Mouse (Mus musculus): Measurements from ENCODE around the gene Mapt. TPM values are rescaled to one million over a fixed set of nuclear protein-coding genes. Genes with fewer than 3 reads are reported as not detected.

Gene Mapt
- polyA plus RNA-seq, 1 experiment from 2014 or later: 10.3 TPM

- WGBS: 44% methylated on average over 12 of the region's 12 CpGs
- Histone ChIP-seq H3K4me3 (ENCODE audit: low read length) (no peak overlapping the region), H3K4me1 (ENCODE audit: insufficient read depth, low read length) (no peaks in the 10 kb centered on the region; the same call in 1 of the 2 replicates), H3K9me3 (ENCODE audit: low read length) (no peaks in the 10 kb centered on the region), H3K9ac (replicated peaks; ENCODE audit: low read length) (no peak overlapping the region), H3K27me3 (ENCODE audit: insufficient read depth, low read length) (no peaks in the 10 kb centered on the region), H3K36me3 (ENCODE audit: insufficient read depth, low read length) (no peaks in the 10 kb centered on the region), H3K27ac (ENCODE audit: low read length) (no peak overlapping the region), H3K4me2 (replicated peaks; ENCODE audit: low read depth, low read length) (no peak overlapping the region)
- no peak for ATAC-seq (ENCODE audit: low FRiP score, low TSS enrichment)
Measured at GRCm38 (mm10) chr11:104302628-104303027, 71.4 kb downstream of the Mapt start.

- H3K36me3 ChIP-seq (ENCODE audit: insufficient read depth, low read length): no peaks in the 10 kb centered on the region
- 75% methylated on average over 8 of the region's 8 CpGs for WGBS
- ATAC-seq (ENCODE audit: low FRiP score, low TSS enrichment): no peak
- H3K9ac ChIP-seq (replicated peaks; ENCODE audit: low read length): no peak overlapping the region
- H3K27me3 ChIP-seq (ENCODE audit: insufficient read depth, low read length): no peaks in the 10 kb centered on the region
- H3K4me3 ChIP-seq (ENCODE audit: low read length): no peak overlapping the region
- no peaks in the 10 kb centered on the region for H3K9me3 ChIP-seq (ENCODE audit: low read length)
- no peaks in the 10 kb centered on the region; the same call in 1 of the 2 replicates for H3K4me1 ChIP-seq (ENCODE audit: insufficient read depth, low read length)
- no peak overlapping the region for H3K27ac ChIP-seq (ENCODE audit: low read length)
- no peak overlapping the region for H3K4me2 ChIP-seq (replicated peaks; ENCODE audit: low read depth, low read length)
Measured at GRCm38 (mm10) chr11:104303088-104303960, 72.1 kb downstream of the Mapt start.

GRCm38 (mm10) chr11:104305711-104306110 is 74.5 kb downstream of the Mapt start:
- H3K9ac ChIP-seq (replicated peaks; ENCODE audit: low read length): no peak overlapping the region
- H3K27ac ChIP-seq (ENCODE audit: low read length): no peak overlapping the region
- no peaks in the 10 kb centered on the region; the same call in 1 of the 2 replicates for H3K4me1 ChIP-seq (ENCODE audit: insufficient read depth, low read length)
- no peak overlapping the region for H3K4me3 ChIP-seq (ENCODE audit: low read length)
- ATAC-seq (ENCODE audit: low FRiP score, low TSS enrichment): no peak
- no peaks in the 10 kb centered on the region for H3K9me3 ChIP-seq (ENCODE audit: low read length)
- H3K27me3 ChIP-seq (ENCODE audit: insufficient read depth, low read length): peaks cover 6% of the 10 kb centered on the region
- H3K4me2 ChIP-seq (replicated peaks; ENCODE audit: low read depth, low read length): no peak overlapping the region
- WGBS: 91% methylated on average over 7 of the region's 7 CpGs
- H3K36me3 ChIP-seq (ENCODE audit: insufficient read depth, low read length): no peaks in the 10 kb centered on the region

GRCm38 (mm10) chr11:104306483-104306882 is 75.3 kb downstream of the Mapt start:
- Histone ChIP-seq H3K27ac (ENCODE audit: low read length) (no peak overlapping the region), H3K36me3 (ENCODE audit: insufficient read depth, low read length) (no peaks in the 10 kb centered on the region), H3K27me3 (ENCODE audit: insufficient read depth, low read length) (peaks cover 6% of the 10 kb centered on the region), H3K4me3 (ENCODE audit: low read length) (no peak overlapping the region), H3K4me2 (replicated peaks; ENCODE audit: low read depth, low read length) (no peak overlapping the region), H3K4me1 (ENCODE audit: insufficient read depth, low read length) (no peaks in the 10 kb centered on the region; the same call in 1 of the 2 replicates), H3K9me3 (ENCODE audit: low read length) (no peaks in the 10 kb centered on the region), H3K9ac (replicated peaks; ENCODE audit: low read length) (no peak overlapping the region)
- WGBS: 92% methylated on average over 13 of the region's 13 CpGs
- ATAC-seq (ENCODE audit: low FRiP score, low TSS enrichment): no peak

GRCm38 (mm10) chr11:104307136-104307535 is 75.9 kb downstream of the Mapt start:
- H3K36me3 ChIP-seq (ENCODE audit: insufficient read depth, low read length): no peaks in the 10 kb centered on the region
- ATAC-seq (ENCODE audit: low FRiP score, low TSS enrichment): no peak

GRCm38 (mm10) chr11:104309377-104310225 is 78.4 kb downstream of the Mapt start:
- H3K4me3 ChIP-seq (ENCODE audit: low read length): 0 out of 2 replicates have a peak overlapping the region, but pooled peaks have one; percentile 17
- no peaks in the 10 kb centered on the region for H3K36me3 ChIP-seq (ENCODE audit: insufficient read depth, low read length)
- no peaks in the 10 kb centered on the region for H3K4me1 ChIP-seq (ENCODE audit: insufficient read depth, low read length)
- peaks cover 6% of the 10 kb centered on the region for H3K27me3 ChIP-seq (ENCODE audit: insufficient read depth, low read length)
- no peaks in the 10 kb centered on the region for H3K9me3 ChIP-seq (ENCODE audit: low read length)
- H3K27ac ChIP-seq (ENCODE audit: low read length): no peak overlapping the region
- H3K4me2 ChIP-seq (replicated peaks; ENCODE audit: low read depth, low read length): peak overlapping the region; percentile 41
- WGBS: 34% methylated on average over 12 of the region's 12 CpGs
- no peak for ATAC-seq (ENCODE audit: low FRiP score, low TSS enrichment)
- no peak overlapping the region for H3K9ac ChIP-seq (replicated peaks; ENCODE audit: low read length)

More at GRCm38 (mm10) chr11:104307136-104307535, 75.9 kb downstream of the Mapt start:
- Histone ChIP-seq H3K4me1 (ENCODE audit: insufficient read depth, low read length) (no peaks in the 10 kb centered on the region; the same call in 1 of the 2 replicates), H3K27ac (ENCODE audit: low read length) (no peak overlapping the region), H3K4me2 (replicated peaks; ENCODE audit: low read depth, low read length) (no peak overlapping the region), H3K9ac (replicated peaks; ENCODE audit: low read length) (no peak overlapping the region), H3K4me3 (ENCODE audit: low read length) (no peak overlapping the region), H3K9me3 (ENCODE audit: low read length) (no peaks in the 10 kb centered on the region), H3K27me3 (ENCODE audit: insufficient read depth, low read length) (peaks cover 6% of the 10 kb centered on the region)
- 81% methylated on average over 4 of the region's 4 CpGs for WGBS

GRCm38 (mm10) chr11:104310226-104310887 is 79.2 kb downstream of the Mapt start:
- no peak overlapping the region for H3K27ac ChIP-seq (ENCODE audit: low read length)
- 15% methylated on average over 23 of the region's 23 CpGs for WGBS
- H3K4me3 ChIP-seq (ENCODE audit: low read length): 0 out of 2 replicates have a peak overlapping the region, but pooled peaks have one; percentile 17
- H3K4me1 ChIP-seq (ENCODE audit: insufficient read depth, low read length): no peaks in the 10 kb centered on the region
- peak overlapping the region; percentile 41 for H3K4me2 ChIP-seq (replicated peaks; ENCODE audit: low read depth, low read length)
- H3K9me3 ChIP-seq (ENCODE audit: low read length): no peaks in the 10 kb centered on the region
- no peak for ATAC-seq (ENCODE audit: low FRiP score, low TSS enrichment)
- H3K9ac ChIP-seq (replicated peaks; ENCODE audit: low read length): no peak overlapping the region
- no peaks in the 10 kb centered on the region for H3K36me3 ChIP-seq (ENCODE audit: insufficient read depth, low read length)
- peaks cover 6% of the 10 kb centered on the region for H3K27me3 ChIP-seq (ENCODE audit: insufficient read depth, low read length)

GRCm38 (mm10) chr11:104311643-104312042 is 80.5 kb downstream of the Mapt start:
- no peak overlapping the region for H3K4me2 ChIP-seq (replicated peaks; ENCODE audit: low read depth, low read length)
- no peak overlapping the region for H3K9ac ChIP-seq (replicated peaks; ENCODE audit: low read length)
- peaks cover 6% of the 10 kb centered on the region for H3K27me3 ChIP-seq (ENCODE audit: insufficient read depth, low read length)
- H3K4me3 ChIP-seq (ENCODE audit: low read length): no peak overlapping the region
- no peak overlapping the region for H3K27ac ChIP-seq (ENCODE audit: low read length)
- no peak for ATAC-seq (ENCODE audit: low FRiP score, low TSS enrichment)
- no peaks in the 10 kb centered on the region for H3K9me3 ChIP-seq (ENCODE audit: low read length)
- no peaks in the 10 kb centered on the region for H3K4me1 ChIP-seq (ENCODE audit: insufficient read depth, low read length)
- WGBS: 72% methylated on average over 7 of the region's 7 CpGs
- no peaks in the 10 kb centered on the region for H3K36me3 ChIP-seq (ENCODE audit: insufficient read depth, low read length)

GRCm38 (mm10) chr11:104315703-104316102 is 84.5 kb downstream of the Mapt start:
- H3K27ac ChIP-seq (ENCODE audit: low read length): no peak overlapping the region
- ATAC-seq (ENCODE audit: low FRiP score, low TSS enrichment): no peak
- H3K4me3 ChIP-seq (ENCODE audit: low read length): no peak overlapping the region
- peaks cover 15% of the 10 kb centered on the region for H3K4me1 ChIP-seq (ENCODE audit: insufficient read depth, low read length)
- 9% methylated on average over 6 of the region's 6 CpGs for WGBS
- no peaks in the 10 kb centered on the region for H3K27me3 ChIP-seq (ENCODE audit: insufficient read depth, low read length)
- no peaks in the 10 kb centered on the region for H3K9me3 ChIP-seq (ENCODE audit: low read length)
- no peak overlapping the region for H3K9ac ChIP-seq (replicated peaks; ENCODE audit: low read length)
- H3K36me3 ChIP-seq (ENCODE audit: insufficient read depth, low read length): no peaks in the 10 kb centered on the region
- H3K4me2 ChIP-seq (replicated peaks; ENCODE audit: low read depth, low read length): no peak overlapping the region
